Mouse (Mus musculus) left cerebral cortex, postnatal 36 days (tissue): ENCODE measurements around the gene Nop58. TPM values are rescaled to one million over a fixed set of nuclear protein-coding genes. Genes with fewer than 3 reads are reported as not detected.
A peak's percentile ranks its signal among the peaks of the same experiment; 100 is the strongest.
"Not testable (repeated sequence)": the region's sequence is repeated elsewhere in the genome, so short reads cannot be mapped to it uniquely, and the experiment has no call there.

Source experiments
- DNase-seq, 2 experiments: peaks; one replicate each; pipeline ENCODE4 v3.0.0; 2021 to 2022; ENCODE audit warnings: low spot score in 2 of 2, mixed read lengths in 1 of 2
- intact Hi-C: fragments of 180-260 bp; cut with DNase I; formaldehyde crosslinking; loops from one replicate; pipeline ENCODE4 v1.15.1; 2025
- total RNA-seq, 2 experiments: library from RNA; stranded (reverse); gene quantifications; 2 replicates each; pipeline ENCODE4 v1.2.3; 2021

The Nop58 gene
- total RNA-seq, 2 experiments from 2014 or later = 49.8 to 51.3 TPM

- intact Hi-C loops = no loop called here
- no peak for DNase-seq
These were observed 13.4 kb downstream of the Nop58 start for GRCm38 (mm10) chr1:59698207-59698606.

GRCm38 (mm10) chr1:59701766-59702165, 17.0 kb downstream of the Nop58 start:
- DNase-seq = no peak
- intact Hi-C loops = no loop called here

GRCm38 (mm10) chr1:59719900-59720299, 35.1 kb downstream of the Nop58 start:
- no peak for DNase-seq
- intact Hi-C loops = no loop called here

GRCm38 (mm10) chr1:59725661-59726060, 40.9 kb downstream of the Nop58 start:
- intact Hi-C loops = no loop called here
- DNase-seq = no peak

- intact Hi-C loops = no loop called here
- no peak for DNase-seq
These were observed 45.3 kb downstream of the Nop58 start for GRCm38 (mm10) chr1:59730106-59730505.

GRCm38 (mm10) chr1:59730737-59731136, 46.0 kb downstream of the Nop58 start:
- no peak for DNase-seq
- intact Hi-C loops = no loop called here

- intact Hi-C loops = no loop called here
These were observed 49.3 kb downstream of the Nop58 start for GRCm38 (mm10) chr1:59734076-59734475.

GRCm38 (mm10) chr1:59738768-59739414, 54.1 kb downstream of the Nop58 start:
- DNase-seq = no peak
- intact Hi-C loops = no loop called here

More at GRCm38 (mm10) chr1:59734076-59734475, 49.3 kb downstream of the Nop58 start:
- DNase-seq = no peak

- DNase-seq = no peak
- intact Hi-C loops = no loop called here
These were observed 55.0 kb downstream of the Nop58 start for GRCm38 (mm10) chr1:59739577-59740354.

- DNase-seq = no peak
- intact Hi-C loops = no loop called here
These were observed 64.3 kb downstream of the Nop58 start for GRCm38 (mm10) chr1:59749047-59749446.

GRCm38 (mm10) chr1:59749724-59750123, 65.0 kb downstream of the Nop58 start:
- intact Hi-C loops = not testable (repeated sequence)

GRCm38 (mm10) chr1:59755298-59755697, 70.5 kb downstream of the Nop58 start:
- no peak for DNase-seq
- intact Hi-C loops = no loop called here

More at GRCm38 (mm10) chr1:59749724-59750123, 65.0 kb downstream of the Nop58 start:
- not testable (repeated sequence) for DNase-seq

- intact Hi-C loops = no loop called here
- DNase-seq = no peak
These were observed 73.6 kb downstream of the Nop58 start for GRCm38 (mm10) chr1:59758325-59758724.

GRCm38 (mm10) chr1:59762208-59762607, 77.4 kb downstream of the Nop58 start:
- intact Hi-C loops = loop anchor here (10.0 kb wide), 2 partner anchors 63 to 113 kb away; no protein-coding TSS in a partner anchor
- DNase-seq = no peak

- DNase-seq = peak in 1 of 2 experiments; percentile 69
- intact Hi-C loops = loop anchor here (10.0 kb wide), 2 partner anchors 62 to 112 kb away; no protein-coding TSS in a partner anchor
These were observed 77.9 kb downstream of the Nop58 start for GRCm38 (mm10) chr1:59762651-59763163.

- intact Hi-C loops = loop anchor here (10.0 kb wide), 2 partner anchors 62 to 112 kb away; no protein-coding TSS in a partner anchor
- peak; percentile 86 for DNase-seq
These were observed 78.5 kb downstream of the Nop58 start, which contains the start of gene Bmpr2 for GRCm38 (mm10) chr1:59763164-59763768. Gene Bmpr2, plus strand, starts transcription at chr1:59763400.

- intact Hi-C loops = loop anchor here (10.0 kb wide), 2 partner anchors 61 to 111 kb away; no protein-coding TSS in a partner anchor
These were observed 79.0 kb downstream of the Nop58 start for GRCm38 (mm10) chr1:59763781-59764251.

GRCm38 (mm10) chr1:59764407-59764971, 79.7 kb downstream of the Nop58 start:
- DNase-seq = peak; percentile 37 to 46
- intact Hi-C loops = loop anchor here (10.0 kb wide), 2 partner anchors 60 to 110 kb away; no protein-coding TSS in a partner anchor

More at GRCm38 (mm10) chr1:59763781-59764251, 79.0 kb downstream of the Nop58 start:
- DNase-seq = peak in 1 of 2 experiments; percentile 59

- no peak for DNase-seq
- intact Hi-C loops = loop anchor here (10.0 kb wide), 2 partner anchors 60 to 110 kb away; no protein-coding TSS in a partner anchor
These were observed 80.5 kb downstream of the Nop58 start for GRCm38 (mm10) chr1:59765279-59765678.
